Mouse (Mus musculus) myocyte (in vitro differentiated cells): ENCODE measurements around the gene AA986860.

Experiments
- CEBPB ChIP-seq: IDR thresholded peaks from 2 replicates; pipeline ENCODE4 v1.6.1; 2011; ENCODE audit warnings: mild to moderate bottlenecking, moderate library complexity; ENCODE audit not compliant: poor library complexity, insufficient read depth, severe bottlenecking
- E2F4 ChIP-seq: IDR thresholded peaks from one replicate; pipeline ENCODE4 v1.6.1; 2011; ENCODE audit warnings: mild to moderate bottlenecking, control low read depth, moderate library complexity; ENCODE audit not compliant: insufficient read depth
- MAX ChIP-seq: IDR thresholded peaks from one replicate; pipeline ENCODE4 v1.6.1; 2011; ENCODE audit warnings: low read depth, mild to moderate bottlenecking, control low read depth
- MYOG ChIP-seq, 3 experiments: IDR thresholded peaks; one replicate each; pipeline ENCODE4 v1.6.1; 2011; ENCODE audit warnings: control low read depth in 2 of 3, low read depth in 2 of 3, mild to moderate bottlenecking in 2 of 3; ENCODE audit not compliant: insufficient read length in 2 of 3, control insufficient read depth in 1 of 3, insufficient read depth in 1 of 3
- POLR2A ChIP-seq: IDR thresholded peaks from one replicate; pipeline ENCODE4 v1.6.1; 2011; ENCODE audit warnings: low read depth, mild to moderate bottlenecking, control low read depth, moderate library complexity; ENCODE audit not compliant: insufficient read length
- POLR2AphosphoS2 ChIP-seq: IDR thresholded peaks from one replicate; pipeline ENCODE4 v1.6.1; 2011; ENCODE audit warnings: low read depth, control low read depth; ENCODE audit not compliant: insufficient read length
- REST ChIP-seq: IDR thresholded peaks from one replicate; pipeline ENCODE4 v1.6.1; 2011; ENCODE audit warnings: mild to moderate bottlenecking, control low read depth, moderate library complexity; ENCODE audit not compliant: insufficient read depth, insufficient read length
- TCF12 ChIP-seq: IDR thresholded peaks from one replicate; pipeline ENCODE4 v1.6.1; 2011; ENCODE audit warnings: mild to moderate bottlenecking, control low read depth; ENCODE audit not compliant: poor library complexity, insufficient read depth, severe bottlenecking
- USF1 ChIP-seq: IDR thresholded peaks from one replicate; pipeline ENCODE4 v1.6.1; 2011; ENCODE audit warnings: low read depth, mild to moderate bottlenecking, control low read depth, moderate library complexity

GRCm38 (mm10) chr1:130732706-130733658 is 1.2 kb downstream of the AA986860 start:
- TF ChIP-seq MAX (no peak), POLR2A (no peak), TCF12 (no peak), MYOG (IDR thresholded peaks at IDR 0.05; ENCODE audit: control insufficient read depth in 1 of 3, insufficient read depth in 1 of 3, insufficient read length in 2 of 3, low read depth in 2 of 3) (no peak), POLR2AphosphoS2 (no peak), CEBPB (no peak), E2F4 (no peak), USF1 (no peak), REST (no peak)
